Mouse (Mus musculus) small intestine, adult 2 months (tissue): ENCODE measurements around the gene Pld3.

Experiments
- CTCF ChIP-seq: fragments of 200-500 bp; IDR thresholded peaks from 2 replicates; pipeline ENCODE4 v1.5.1; 2012; ENCODE audit warnings: low read depth, mild to moderate bottlenecking, control low read depth, inconsistent platforms, low read length, moderate library complexity, mixed read lengths; ENCODE audit not compliant: insufficient replicate concordance, insufficient read length; ENCODE audit errors: extremely low read depth
- POLR2A ChIP-seq: fragments of 200-500 bp; IDR thresholded peaks from 2 replicates; pipeline ENCODE4 v1.6.1; 2012; ENCODE audit warnings: low read depth, mild to moderate bottlenecking, control low read depth, inconsistent platforms, low read length, moderate library complexity

GRCm38 (mm10) chr7:27490227-27490542 is 62.8 kb downstream of the Pld3 start:
- no peak for TF ChIP-seq POLR2A
- TF ChIP-seq CTCF = no peak
